Mouse (Mus musculus) heart, embryonic 11.5 days (tissue): ENCODE measurements around the gene Evi5. TPM values are rescaled to one million over a fixed set of nuclear protein-coding genes. Genes with fewer than 3 reads are reported as not detected.
A peak's percentile ranks its signal among the peaks of the same experiment; 100 is the strongest.

Experiments used
- ATAC-seq: fragments of 200-750 bp; cut with Nextera tagmentation; replicated peaks from 2 replicates; pipeline ENCODE4 v1.8.0; 2017; ENCODE audit warnings: moderate library complexity; ENCODE audit not compliant: insufficient number of reproducible peaks, low FRiP score, low TSS enrichment
- H3K27ac ChIP-seq: fragments of 300-500 bp; sonication (generic); 2 replicates; pipeline ENCODE4 v1.5.1; 2014; ENCODE audit warnings: mild to moderate bottlenecking, low read depth, low read length
- H3K27me3 ChIP-seq: fragments of 300-500 bp; sonication (generic); 2 replicates; pipeline ENCODE4 v1.6.1; 2014; ENCODE audit warnings: mild to moderate bottlenecking, low read length, mixed read lengths; ENCODE audit not compliant: control insufficient read depth, insufficient read depth
- H3K36me3 ChIP-seq: fragments of 300-500 bp; sonication (generic); 2 replicates; pipeline ENCODE4 v1.6.1; 2014; ENCODE audit warnings: mild to moderate bottlenecking, low read length, moderate library complexity, mixed read lengths; ENCODE audit not compliant: control insufficient read depth, insufficient read depth
- H3K4me1 ChIP-seq: fragments of 300-500 bp; sonication (generic); 2 replicates; pipeline ENCODE4 v1.6.1; 2014; ENCODE audit warnings: low read length; ENCODE audit not compliant: control insufficient read depth, insufficient read depth
- H3K4me2 ChIP-seq: fragments of 300-500 bp; sonication (generic); 2 replicates; pipeline ENCODE4 v1.6.1; 2014; ENCODE audit warnings: mild to moderate bottlenecking, moderate library complexity
- H3K4me3 ChIP-seq: fragments of 300-500 bp; sonication (generic); 2 replicates; pipeline ENCODE4 v1.5.1; 2014; ENCODE audit warnings: low read depth, low read length
- H3K9ac ChIP-seq: fragments of 300-500 bp; sonication (generic); 2 replicates; pipeline ENCODE4 v1.6.1; 2014; ENCODE audit warnings: mild to moderate bottlenecking, low read depth, low read length, moderate library complexity
- H3K9me3 ChIP-seq: fragments of 300-500 bp; sonication (generic); replicated peaks from 2 replicates; pipeline ENCODE4 v1.6.1; 2016; ENCODE audit warnings: low read length; ENCODE audit not compliant: control insufficient read depth
- WGBS: fragments of 180-500 bp; shearing (Covaris S2); extraction: QIAGEN DNeasy Blood & Tissue Kit; methylation state at CpG from one replicate; pipeline ENCODE4 v1.1.7; 2014; ENCODE audit not compliant: insufficient replicate concordance; 5-methylcytosine and 5-hydroxymethylcytosine counted together
- polyA plus RNA-seq: library from polyadenylated mRNA; unstranded; fragments of >200 nt; fragmentation: Nextera tagmentation; extraction: Ambion mirVana; gene quantifications from 2 replicates; pipeline ENCODE4 v1.2.1, GENCODE M21; 2014

The Evi5 gene
- polyA plus RNA-seq, 1 experiment from 2014 or later, result 46.7 TPM

DNA sequence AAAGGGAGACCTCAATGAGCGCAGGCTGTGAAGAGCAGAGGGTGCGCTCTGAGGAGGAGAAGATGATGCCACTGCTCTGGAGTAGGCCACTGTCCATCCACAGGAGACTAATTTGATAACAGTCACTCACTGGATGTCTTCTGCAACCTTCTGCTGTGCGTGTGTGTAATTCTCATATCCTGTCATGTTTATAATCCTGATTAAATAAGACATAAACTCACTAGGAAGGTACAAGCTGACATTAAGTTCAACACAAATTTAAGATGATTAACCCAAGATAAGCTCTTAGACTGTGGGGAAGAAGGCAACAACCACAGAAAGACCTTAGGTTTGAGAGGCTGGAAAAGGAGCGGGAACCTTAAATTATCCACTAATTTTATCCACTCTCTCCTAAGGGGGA lies 109.0 kb downstream of the Evi5 start:
- H3K4me3 ChIP-seq, result no peak overlapping the region
- no peak overlapping the region for H3K27ac ChIP-seq
- no peaks in the 10 kb centered on the region for H3K27me3 ChIP-seq
- H3K4me1 ChIP-seq, result no peaks in the 10 kb centered on the region; the same call in 1 of the 2 replicates
- H3K9ac ChIP-seq, result no peak overlapping the region
- WGBS, result 90% methylated on average over 4 of the region's 4 CpGs
- peaks cover 5% of the 10 kb centered on the region for H3K36me3 ChIP-seq
- H3K4me2 ChIP-seq, result no peak overlapping the region
- H3K9me3 ChIP-seq, result no peaks in the 10 kb centered on the region
- no peak for ATAC-seq

DNA sequence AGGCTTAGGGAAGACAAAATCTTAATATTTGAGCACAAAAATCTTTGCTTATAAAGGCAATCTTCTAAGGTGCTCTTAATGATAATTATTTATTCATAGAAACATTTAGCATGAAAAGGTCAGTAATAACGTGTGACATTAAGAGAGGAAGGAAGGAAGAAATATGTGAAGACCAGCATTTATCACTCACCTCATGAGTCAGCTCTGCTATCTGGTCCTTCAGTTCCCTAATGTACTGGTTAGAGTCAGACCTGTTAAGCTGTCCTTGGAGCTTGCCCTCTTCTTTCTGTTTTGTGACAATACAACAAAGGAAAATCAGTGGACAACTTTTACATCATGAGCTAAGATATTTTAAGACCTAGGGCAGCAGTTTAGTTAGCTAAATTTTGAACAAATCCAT lies 110.4 kb downstream of the Evi5 start:
- Histone ChIP-seq H3K9ac (no peak overlapping the region), H3K4me2 (no peak overlapping the region), H3K36me3 (peaks cover 8% of the 10 kb centered on the region), H3K27me3 (no peaks in the 10 kb centered on the region), H3K9me3 (no peaks in the 10 kb centered on the region), H3K4me3 (no peak overlapping the region), H3K27ac (no peak overlapping the region), H3K4me1 (no peaks in the 10 kb centered on the region; the same call in 1 of the 2 replicates)
- ATAC-seq, result no peak
- 66% methylated on average over 1 of the region's 1 CpGs for WGBS

- Histone ChIP-seq H3K4me2 (no peak overlapping the region), H3K9me3 (no peaks in the 10 kb centered on the region), H3K4me3 (no peak overlapping the region), H3K27me3 (no peaks in the 10 kb centered on the region), H3K27ac (no peak overlapping the region), H3K9ac (no peak overlapping the region), H3K4me1 (peaks cover 5% of the 10 kb centered on the region), H3K36me3 (peaks cover 8% of the 10 kb centered on the region)
- no peak for ATAC-seq
Measured at GRCm38 (mm10) chr5:107763674-107764073, 111.2 kb downstream of the Evi5 start.

DNA sequence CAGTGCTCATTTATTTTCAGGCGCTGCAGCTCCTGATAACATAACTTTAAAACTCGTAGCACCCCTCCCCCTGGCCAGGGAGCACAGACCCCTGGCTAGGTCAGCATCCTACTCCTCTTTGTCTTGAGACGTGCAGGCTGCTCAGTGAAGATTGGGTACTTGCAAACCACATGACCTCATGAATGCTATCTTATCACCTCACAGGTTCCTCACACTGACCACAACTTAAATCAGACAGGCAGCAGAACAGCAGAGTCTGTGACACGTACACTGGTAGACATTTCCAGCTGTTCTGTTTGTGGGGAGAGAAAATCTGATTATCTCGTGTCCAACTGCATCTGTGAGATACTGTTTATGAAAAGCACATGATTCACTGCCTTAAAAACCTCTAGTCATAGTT lies 115.8 kb downstream of the Evi5 start:
- no peak overlapping the region for H3K4me3 ChIP-seq
- peaks cover 5% of the 10 kb centered on the region; the same call in 1 of the 2 replicates for H3K36me3 ChIP-seq
- no peaks in the 10 kb centered on the region for H3K27me3 ChIP-seq
- peaks cover 5% of the 10 kb centered on the region for H3K4me1 ChIP-seq
- H3K27ac ChIP-seq, result peak overlapping the region; percentile 50; the same call in 1 of the 2 replicates
- WGBS, result 4% methylated on average over 5 of the region's 5 CpGs
- H3K4me2 ChIP-seq, result no peak overlapping the region
- no peaks in the 10 kb centered on the region for H3K9me3 ChIP-seq
- H3K9ac ChIP-seq, result 0 out of 2 replicates have a peak overlapping the region, but pooled peaks have one; percentile 28
- peak; percentile 80 for ATAC-seq

- no peak for ATAC-seq
- H3K4me2 ChIP-seq, result no peak overlapping the region
- 63% methylated on average over 2 of the region's 2 CpGs for WGBS
- no peaks in the 10 kb centered on the region for H3K9me3 ChIP-seq
- H3K4me3 ChIP-seq, result no peak overlapping the region
- H3K4me1 ChIP-seq, result peaks cover 5% of the 10 kb centered on the region
- H3K36me3 ChIP-seq, result peaks cover 5% of the 10 kb centered on the region; the same call in 1 of the 2 replicates
- H3K27ac ChIP-seq, result no peak overlapping the region
- H3K9ac ChIP-seq, result no peak overlapping the region
- no peaks in the 10 kb centered on the region for H3K27me3 ChIP-seq
Measured at GRCm38 (mm10) chr5:107756072-107756471, 118.8 kb downstream of the Evi5 start.

- peaks cover 4% of the 10 kb centered on the region; the same call in 1 of the 2 replicates for H3K36me3 ChIP-seq
- ATAC-seq, result no peak
- no peaks in the 10 kb centered on the region for H3K27me3 ChIP-seq
- peaks cover 5% of the 10 kb centered on the region for H3K4me1 ChIP-seq
- H3K9me3 ChIP-seq, result no peaks in the 10 kb centered on the region
- no peak overlapping the region for H3K4me3 ChIP-seq
- 94% methylated on average over 1 of the region's 1 CpGs for WGBS
- no peak overlapping the region for H3K4me2 ChIP-seq
- no peak overlapping the region for H3K27ac ChIP-seq
- no peak overlapping the region for H3K9ac ChIP-seq
Measured at GRCm38 (mm10) chr5:107754740-107755139, 120.2 kb downstream of the Evi5 start.

DNA sequence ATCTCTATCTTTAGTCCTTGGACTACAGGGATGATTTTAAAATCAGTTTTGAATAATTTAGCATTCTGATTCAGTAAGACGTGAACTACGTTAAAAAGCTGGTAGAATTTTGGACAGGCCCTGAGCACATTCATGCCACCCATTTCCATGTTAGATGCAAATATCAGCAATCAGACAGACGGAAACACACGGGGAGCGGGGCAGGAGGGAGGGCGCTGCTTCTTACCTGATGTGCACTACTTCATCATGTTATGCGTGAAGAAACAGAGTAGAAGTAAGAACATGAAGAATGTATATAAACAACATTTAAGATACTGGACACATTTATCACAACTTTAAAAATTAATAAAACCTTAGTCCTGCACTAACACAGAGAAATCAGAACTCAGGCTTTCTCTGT lies 121.3 kb downstream of the Evi5 start:
- no peak overlapping the region for H3K9ac ChIP-seq
- ATAC-seq, result no peak

DNA sequence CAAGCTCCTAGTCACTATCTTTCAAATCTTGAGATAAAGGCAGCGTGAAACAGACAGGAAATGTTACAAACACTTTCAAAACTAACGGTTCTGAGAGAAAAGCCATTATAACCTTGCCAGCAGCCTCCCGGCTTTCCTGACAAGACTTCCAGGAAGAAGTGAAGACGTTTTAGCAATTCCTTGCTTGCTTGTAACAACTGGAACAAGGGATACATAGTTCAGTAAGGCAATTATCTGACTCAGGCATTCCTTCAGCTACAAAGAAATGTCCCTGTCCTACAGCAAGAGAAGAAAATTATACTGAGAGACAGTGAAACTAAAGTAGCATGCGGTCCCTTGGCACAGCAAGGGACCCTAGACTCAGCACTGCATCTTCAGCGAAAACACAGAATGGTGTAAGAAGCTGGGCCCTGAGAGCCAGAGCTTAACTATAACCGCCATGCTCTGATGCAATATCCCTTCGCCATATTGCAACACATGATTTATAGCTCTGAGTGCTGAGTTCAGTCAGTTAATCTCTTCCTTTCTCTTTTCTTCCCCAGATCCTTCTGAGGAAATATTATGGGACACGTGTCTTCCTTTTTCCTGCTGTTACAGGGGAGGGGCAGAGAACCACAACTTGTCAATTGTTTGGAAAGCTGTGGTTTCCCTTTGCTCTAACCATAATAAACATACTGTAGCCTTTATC lies 125.5 kb downstream of the Evi5 start:
- Histone ChIP-seq H3K27ac (no peak overlapping the region; the same call in 1 of the 2 replicates), H3K9me3 (no peaks in the 10 kb centered on the region), H3K9ac (no peak overlapping the region), H3K27me3 (no peaks in the 10 kb centered on the region), H3K36me3 (no peaks in the 10 kb centered on the region), H3K4me3 (no peak overlapping the region), H3K4me1 (peaks cover 4% of the 10 kb centered on the region; the same call in 1 of the 2 replicates), H3K4me2 (no peak overlapping the region)
- 45% methylated on average over 9 of the region's 9 CpGs for WGBS
- ATAC-seq, result no peak

More for the DNA sequence above, 121.3 kb downstream of the Evi5 start:
- H3K27ac ChIP-seq, result no peak overlapping the region
- 95% methylated on average over 7 of the region's 7 CpGs for WGBS
- H3K4me2 ChIP-seq, result no peak overlapping the region
- no peak overlapping the region for H3K4me3 ChIP-seq
- H3K4me1 ChIP-seq, result peaks cover 4% of the 10 kb centered on the region; the same call in 1 of the 2 replicates
- H3K9me3 ChIP-seq, result no peaks in the 10 kb centered on the region
- no peaks in the 10 kb centered on the region for H3K27me3 ChIP-seq
- H3K36me3 ChIP-seq, result peaks cover 2% of the 10 kb centered on the region; the same call in 1 of the 2 replicates

DNA sequence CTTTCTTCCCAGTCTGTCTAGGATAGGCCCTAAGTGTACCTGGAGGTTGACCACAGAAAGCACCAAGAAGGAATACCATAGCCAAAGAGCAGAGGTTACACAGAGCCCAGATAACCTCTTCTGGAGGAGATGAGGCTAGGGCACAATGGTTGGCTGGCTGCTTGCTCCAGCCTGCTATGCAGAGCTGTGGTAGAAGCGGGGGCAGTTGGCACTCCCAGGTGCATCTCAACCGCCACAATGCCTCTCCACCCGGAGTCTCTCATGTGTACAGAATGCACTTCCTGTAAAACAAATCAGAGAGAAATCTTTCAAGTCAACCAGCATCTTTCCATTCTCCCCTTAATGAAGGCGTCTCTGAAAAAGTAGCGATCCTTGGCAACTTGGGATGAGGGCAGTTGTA lies 135.9 kb downstream of the Evi5 start:
- H3K9me3 ChIP-seq, result no peaks in the 10 kb centered on the region
- H3K4me3 ChIP-seq, result no peak overlapping the region
- no peaks in the 10 kb centered on the region for H3K4me1 ChIP-seq
- H3K4me2 ChIP-seq, result no peak overlapping the region
- peaks cover under 1% of the 10 kb centered on the region; the same call in 1 of the 2 replicates for H3K36me3 ChIP-seq
- H3K27me3 ChIP-seq, result no peaks in the 10 kb centered on the region
- no peak overlapping the region for H3K9ac ChIP-seq
- ATAC-seq, result no peak
- no peak overlapping the region for H3K27ac ChIP-seq
- WGBS, result 93% methylated on average over 5 of the region's 5 CpGs
